Mouse (Mus musculus) thymus, postnatal 25 days (tissue): Measurements from ENCODE around the gene Gzf1.

ENCODE experiments used
- DNase-seq: peaks from one replicate; pipeline ENCODE4 v3.0.0; 2022

Gene Gzf1

DNA sequence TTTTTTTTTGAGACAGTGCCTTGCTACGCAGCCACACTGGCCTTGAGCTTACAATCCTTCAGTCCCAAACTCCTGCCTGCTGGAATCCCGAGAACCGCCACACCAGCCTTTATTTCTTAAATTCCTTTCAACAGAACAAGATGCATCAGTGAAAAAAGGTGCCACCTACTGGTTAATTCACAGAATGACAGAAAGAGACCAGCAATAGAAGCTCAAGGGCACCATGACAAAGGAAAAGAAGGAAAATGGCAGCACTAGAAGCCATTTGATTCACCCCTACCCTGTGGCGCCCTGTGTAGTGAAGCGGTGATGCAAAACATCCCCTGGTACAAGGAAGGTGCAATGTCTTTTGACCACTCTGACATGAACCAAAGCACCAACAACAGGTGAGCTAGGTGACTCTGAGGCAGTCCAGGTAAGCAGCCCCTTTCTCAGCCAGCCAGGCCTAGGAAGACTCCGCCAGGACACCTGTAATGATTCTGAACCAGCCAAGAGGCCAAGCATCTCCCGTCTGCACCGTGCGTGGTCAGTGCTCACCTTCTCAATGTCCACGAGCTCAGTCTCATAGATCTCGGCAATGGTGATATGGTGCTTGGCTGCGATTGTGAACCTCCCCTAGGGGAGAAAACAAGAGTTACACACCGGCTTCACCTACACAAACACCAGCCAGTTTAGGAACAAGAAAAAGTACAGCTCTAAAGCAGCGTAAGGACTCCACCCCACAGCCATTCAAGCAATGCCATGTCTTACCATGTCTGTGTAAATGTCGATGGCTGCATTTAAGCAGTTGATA, 25.8 kb downstream of the Gzf1 start:
- no peak for DNase-seq

DNA sequence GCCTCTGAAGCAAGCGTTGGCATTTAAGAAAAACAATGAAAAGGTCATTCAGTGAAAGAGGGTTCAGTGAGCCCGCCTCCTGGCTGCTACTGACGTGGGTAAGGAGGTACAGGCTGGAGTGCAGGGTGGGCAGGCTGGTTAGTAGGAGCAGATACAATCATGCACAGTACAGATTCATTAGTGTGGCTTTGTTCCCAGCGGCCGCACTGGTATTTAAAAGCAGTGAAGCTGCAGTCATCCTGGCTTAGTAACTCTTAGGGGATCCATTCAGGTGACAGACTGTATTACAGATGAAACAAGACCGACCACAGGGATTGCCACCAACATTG, 26.3 kb downstream of the Gzf1 start:
- DNase-seq, result no peak

DNA sequence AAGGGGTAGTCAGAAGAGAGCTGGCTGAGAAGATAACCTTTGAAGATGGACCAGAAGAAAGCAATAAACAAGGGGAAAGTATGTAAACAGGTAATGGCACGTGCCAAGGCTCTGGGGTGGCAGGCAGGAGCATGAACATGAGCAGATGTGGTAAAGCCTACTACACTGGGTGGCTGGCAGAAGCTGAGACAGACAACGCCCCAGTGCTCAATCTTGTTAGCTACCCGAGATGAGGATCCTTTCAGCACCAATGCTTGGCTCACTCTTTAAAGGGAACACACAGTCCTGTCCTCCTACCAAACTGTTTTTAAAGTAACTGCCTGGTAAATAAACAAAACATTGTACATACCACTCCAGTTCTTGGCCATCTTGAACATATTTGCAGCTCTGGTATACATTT, 31.5 kb downstream of the Gzf1 start:
- DNase-seq, result no peak

DNA sequence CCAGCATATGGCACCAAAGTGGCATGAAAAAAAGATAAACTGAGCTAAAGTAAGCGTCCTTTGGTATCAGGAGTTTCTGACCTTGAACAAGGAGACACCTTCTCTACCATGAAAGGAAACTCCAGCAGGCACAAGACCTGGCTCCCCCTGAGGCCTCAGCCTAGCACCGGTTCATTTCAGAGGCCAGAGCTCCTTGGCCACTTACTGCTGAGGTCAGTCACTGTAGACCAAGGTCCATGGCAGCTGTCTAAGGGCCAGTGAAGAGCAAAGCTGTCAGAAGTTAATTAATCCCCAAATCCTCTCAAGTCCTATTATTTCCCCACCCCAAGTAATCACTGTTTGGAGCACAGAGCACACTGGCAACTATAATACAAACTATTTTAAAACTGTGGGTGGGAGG, 36.2 kb downstream of the Gzf1 start:
- no peak for DNase-seq

DNA sequence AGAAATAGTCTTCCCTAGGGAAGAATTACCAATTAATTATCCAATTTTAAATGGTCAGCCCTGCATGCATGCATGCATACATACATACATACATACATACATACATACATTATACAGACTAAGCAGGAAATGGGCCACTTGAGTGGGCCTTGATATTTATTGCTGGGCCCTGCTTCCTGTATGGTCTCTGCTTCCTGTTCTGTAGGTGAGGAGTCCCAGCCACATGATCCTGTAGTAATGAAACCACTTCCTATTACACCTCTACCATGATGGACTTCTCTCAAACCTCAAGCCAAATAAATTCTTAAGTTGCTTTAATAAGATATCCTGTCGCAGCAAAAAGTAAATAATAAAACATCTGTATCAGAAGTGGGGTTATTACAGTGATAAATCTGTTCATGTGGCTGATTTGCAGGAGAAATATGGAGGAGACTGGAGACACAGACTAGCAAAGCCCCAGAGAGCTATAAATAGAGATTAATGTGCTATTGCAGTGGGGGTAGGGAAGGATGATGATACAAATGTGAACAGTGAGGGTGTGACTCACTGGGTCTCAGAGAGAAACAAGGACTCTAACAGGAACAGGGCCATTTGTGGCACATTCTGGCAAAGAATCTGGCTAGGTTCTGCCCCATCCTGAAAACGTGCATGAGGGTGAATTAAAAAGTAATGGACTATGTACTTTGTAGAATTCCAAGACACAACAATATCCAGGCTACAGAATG, 38.6 kb downstream of the Gzf1 start:
- no peak for DNase-seq

DNA sequence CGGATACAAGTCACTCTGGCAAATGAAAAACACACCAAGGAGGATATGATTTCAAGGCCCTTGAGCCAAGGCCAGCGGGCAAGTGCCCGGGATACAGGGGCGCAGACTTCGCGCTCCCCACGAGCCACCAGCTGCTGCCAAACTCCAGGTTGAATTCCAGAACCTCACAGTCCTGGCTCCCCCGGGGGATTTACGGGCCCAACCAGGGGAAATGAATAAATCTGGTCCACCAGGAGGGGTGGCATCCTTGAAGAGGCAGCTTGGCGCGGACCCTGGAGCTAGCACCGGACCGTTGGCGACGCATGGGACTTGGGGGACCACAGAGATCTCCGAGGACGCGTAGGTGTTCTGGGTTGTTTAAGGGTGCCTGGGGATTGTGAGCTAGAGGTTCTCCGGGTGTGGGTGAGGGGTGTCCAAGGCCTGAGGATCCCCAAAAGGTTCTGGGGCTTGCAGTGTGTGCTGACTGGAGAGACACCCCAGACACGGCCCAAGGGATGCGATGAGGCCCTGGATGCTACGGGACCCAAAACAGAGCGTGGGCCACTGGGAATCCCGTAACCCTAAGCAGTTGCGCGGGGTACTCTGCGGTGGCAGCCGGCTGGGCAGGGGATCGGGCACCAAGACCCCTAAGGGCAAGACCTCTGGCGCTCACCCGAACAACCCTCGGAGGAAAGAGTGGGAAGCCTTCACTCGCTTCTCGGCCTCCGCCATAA, 50.9 kb downstream of the Gzf1 start:
- no peak for DNase-seq

DNA sequence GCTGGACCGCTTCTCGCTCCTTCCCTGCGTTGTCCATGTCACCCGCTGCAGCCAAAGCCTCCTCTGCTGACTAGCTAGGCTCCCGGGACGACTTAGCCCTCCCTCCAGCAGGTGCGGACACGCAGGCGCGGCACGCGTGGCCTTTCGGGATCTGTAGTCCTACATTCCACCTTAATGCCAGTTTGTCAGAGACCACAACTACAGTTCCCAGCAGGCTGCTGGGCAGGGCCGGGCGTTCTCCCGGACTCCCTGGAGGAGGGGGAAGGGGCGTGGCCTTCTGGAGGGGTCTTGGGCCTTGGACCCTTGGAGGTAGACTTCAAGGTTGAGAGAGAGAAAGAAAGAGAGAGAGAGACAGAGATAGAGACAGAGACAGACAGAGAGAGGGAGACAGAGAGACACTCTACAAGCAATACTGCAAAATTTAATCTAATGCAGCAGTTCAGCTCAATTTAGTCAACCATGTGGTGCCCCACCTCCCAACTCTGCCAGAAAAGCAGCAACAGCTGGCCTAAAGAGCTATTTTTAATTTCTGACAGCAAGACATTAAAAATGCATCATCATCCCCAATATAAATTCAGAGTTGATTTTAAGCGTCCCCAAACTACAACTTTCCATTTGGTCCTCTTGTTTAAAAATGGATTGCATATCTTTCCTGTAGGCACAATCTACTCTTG, 51.6 kb downstream of the Gzf1 start, which contains the start of gene Napb:
TSS of gene Napb (minus strand) at position 141 of the 674 bp plus-strand sequence.
- DNase-seq, result peak; percentile 80
